Mouse (Mus musculus) heart, adult 2 months (tissue): ENCODE results near the gene Picalm.

Experiments used
- CTCF ChIP-seq: fragments of 200-600 bp; IDR thresholded peaks from 2 replicates; pipeline ENCODE4 v1.8.1; 2022; ENCODE audit warnings: antibody characterized with exemption, mild to moderate bottlenecking, moderate library complexity
- EP300 ChIP-seq: fragments of 200-500 bp; IDR thresholded peaks from 2 replicates; pipeline ENCODE4 v1.6.1; 2011; ENCODE audit warnings: low read depth, low read length, control low read depth; ENCODE audit not compliant: insufficient read depth
- POLR2A ChIP-seq: fragments of 200-500 bp; IDR thresholded peaks from 2 replicates; pipeline ENCODE4 v1.6.1; 2011; ENCODE audit warnings: mild to moderate bottlenecking, low read depth, low read length, control low read depth; ENCODE audit not compliant: insufficient read depth

DNA sequence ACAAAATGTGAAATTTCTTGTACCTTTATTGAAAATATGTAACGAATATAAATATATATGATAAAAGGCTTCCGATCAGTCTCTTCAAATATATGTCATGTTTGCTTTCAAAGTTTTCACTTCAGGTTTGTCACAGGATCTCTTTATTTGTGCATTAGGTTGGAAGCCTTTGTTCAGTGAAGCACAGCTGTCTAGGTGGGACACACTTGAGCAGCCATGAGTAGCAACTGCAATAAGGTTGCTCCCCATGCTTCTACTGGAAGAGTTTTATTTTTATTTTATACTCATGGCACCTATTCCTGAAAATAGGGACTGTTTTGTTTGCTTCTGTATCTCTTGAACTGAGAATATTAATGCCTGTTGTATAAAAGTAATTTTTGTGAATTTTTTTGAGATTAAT, 14.3 kb downstream of the Picalm start:
- TF ChIP-seq CTCF (no peak), POLR2A (no peak), EP300 (no peak)
